Mouse (Mus musculus): ENCODE measurements around the gene Sf3b4.

- no peak for TF ChIP-seq CTCF (IDR thresholded peaks at IDR 0.05)
- TF ChIP-seq EP300 (IDR thresholded peaks at IDR 0.05), result no peak
Measured at GRCm38 (mm10) chr3:96160222-96160802, 11.8 kb upstream of the Sf3b4 start.
